Mouse (Mus musculus) hindbrain, embryonic 12.5 days (tissue): ENCODE measurements around the gene Rarres2. TPM values are rescaled to one million over a fixed set of nuclear protein-coding genes. Genes with fewer than 3 reads are reported as not detected.

ENCODE experiments used
- ATAC-seq: fragments of 200-750 bp; cut with Nextera tagmentation; 2 replicates; pipeline ENCODE4 v1.8.0; 2017; ENCODE audit warnings: moderate TSS enrichment; ENCODE audit not compliant: low FRiP score
- H3K27ac ChIP-seq: fragments of 300-500 bp; sonication (generic); 2 replicates; pipeline ENCODE4 v1.5.1; 2016; ENCODE audit warnings: mild to moderate bottlenecking
- H3K27me3 ChIP-seq: fragments of 300-500 bp; sonication (generic); 2 replicates; pipeline ENCODE4 v1.6.1; 2016; ENCODE audit warnings: mild to moderate bottlenecking
- H3K36me3 ChIP-seq: fragments of 300-500 bp; sonication (generic); 2 replicates; pipeline ENCODE4 v1.6.1; 2016; ENCODE audit warnings: mild to moderate bottlenecking
- H3K4me1 ChIP-seq: fragments of 300-500 bp; sonication (generic); 2 replicates; pipeline ENCODE4 v1.6.1; 2016
- H3K4me2 ChIP-seq: fragments of 300-500 bp; sonication (generic); replicated peaks from 2 replicates; pipeline ENCODE4 v1.6.1; 2016; ENCODE audit warnings: mild to moderate bottlenecking
- H3K4me3 ChIP-seq: fragments of 300-500 bp; sonication (generic); 2 replicates; pipeline ENCODE4 v1.5.1; 2016; ENCODE audit warnings: mild to moderate bottlenecking
- H3K9ac ChIP-seq: fragments of 300-500 bp; sonication (generic); 2 replicates; pipeline ENCODE4 v1.6.1; 2016; ENCODE audit warnings: mild to moderate bottlenecking, moderate library complexity
- H3K9me3 ChIP-seq: fragments of 300-500 bp; sonication (generic); replicated peaks from 2 replicates; pipeline ENCODE4 v1.6.1; 2016; ENCODE audit warnings: mild to moderate bottlenecking
- WGBS: fragments of 180-500 bp; shearing (Covaris S2); methylation state at CpG from one replicate; pipeline ENCODE4 v1.1.7; 2016; 5-methylcytosine and 5-hydroxymethylcytosine counted together
- polyA plus RNA-seq: library from polyadenylated mRNA; unstranded; fragments of >200 nt; fragmentation: Nextera tagmentation; extraction: Ambion mirVana; gene quantifications from 2 replicates; pipeline ENCODE4 v1.2.1, GENCODE M21; 2016

The Rarres2 gene
- polyA plus RNA-seq, 1 experiment from 2014 or later, result 1.8 TPM

DNA sequence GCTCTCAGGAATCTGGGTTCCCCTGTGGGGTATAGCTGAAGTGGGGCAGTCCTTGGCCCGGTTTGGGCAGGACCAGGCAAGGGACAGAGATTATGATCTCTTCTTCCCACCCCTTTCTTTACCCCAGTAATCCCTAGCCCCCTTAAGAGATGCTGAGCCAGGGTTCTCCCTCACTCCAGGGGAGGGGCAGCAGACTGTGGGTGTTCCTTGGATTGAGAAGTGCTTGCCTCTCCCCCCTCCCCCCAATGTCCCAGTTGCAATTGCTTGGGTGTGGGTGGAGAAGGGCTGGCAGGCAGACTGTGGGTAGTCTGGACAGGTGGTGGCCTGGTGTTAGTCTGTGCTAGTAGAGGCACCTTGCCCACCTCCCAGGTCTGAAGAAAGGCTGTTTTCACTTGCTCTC lies 22.7 kb upstream of the Rarres2 start:
- WGBS, result 59% methylated on average over 1 of the region's 1 CpGs
- H3K9me3 ChIP-seq, result peaks cover 20% of the 10 kb centered on the region
- peaks cover 18% of the 10 kb centered on the region for H3K4me1 ChIP-seq
- ATAC-seq, result no peak
- no peaks in the 10 kb centered on the region for H3K27me3 ChIP-seq
- 0 out of 2 replicates have a peak overlapping the region, but pooled peaks have one; percentile 88 for H3K27ac ChIP-seq
- H3K4me2 ChIP-seq, result peak overlapping the region; percentile 72
- H3K9ac ChIP-seq, result peak overlapping the region; percentile 90
- peak overlapping the region; percentile 64; the same call in 1 of the 2 replicates for H3K4me3 ChIP-seq
- H3K36me3 ChIP-seq, result peaks cover 45% of the 10 kb centered on the region

- under 1% methylated on average over 41 of the region's 41 CpGs for WGBS
- peaks cover 18% of the 10 kb centered on the region for H3K4me1 ChIP-seq
- no peaks in the 10 kb centered on the region for H3K27me3 ChIP-seq
- H3K9ac ChIP-seq, result peak overlapping the region; percentile 90
- H3K9me3 ChIP-seq, result peaks cover 20% of the 10 kb centered on the region
- peak overlapping the region; percentile 72 for H3K4me2 ChIP-seq
- ATAC-seq, result peak; percentile 69
- H3K36me3 ChIP-seq, result peaks cover 38% of the 10 kb centered on the region
- peak overlapping the region; percentile 64 for H3K4me3 ChIP-seq
- peak overlapping the region; percentile 88 for H3K27ac ChIP-seq
Observed at GRCm38 (mm10) chr6:48594043-48594738, 21.6 kb upstream of the Rarres2 start.

DNA sequence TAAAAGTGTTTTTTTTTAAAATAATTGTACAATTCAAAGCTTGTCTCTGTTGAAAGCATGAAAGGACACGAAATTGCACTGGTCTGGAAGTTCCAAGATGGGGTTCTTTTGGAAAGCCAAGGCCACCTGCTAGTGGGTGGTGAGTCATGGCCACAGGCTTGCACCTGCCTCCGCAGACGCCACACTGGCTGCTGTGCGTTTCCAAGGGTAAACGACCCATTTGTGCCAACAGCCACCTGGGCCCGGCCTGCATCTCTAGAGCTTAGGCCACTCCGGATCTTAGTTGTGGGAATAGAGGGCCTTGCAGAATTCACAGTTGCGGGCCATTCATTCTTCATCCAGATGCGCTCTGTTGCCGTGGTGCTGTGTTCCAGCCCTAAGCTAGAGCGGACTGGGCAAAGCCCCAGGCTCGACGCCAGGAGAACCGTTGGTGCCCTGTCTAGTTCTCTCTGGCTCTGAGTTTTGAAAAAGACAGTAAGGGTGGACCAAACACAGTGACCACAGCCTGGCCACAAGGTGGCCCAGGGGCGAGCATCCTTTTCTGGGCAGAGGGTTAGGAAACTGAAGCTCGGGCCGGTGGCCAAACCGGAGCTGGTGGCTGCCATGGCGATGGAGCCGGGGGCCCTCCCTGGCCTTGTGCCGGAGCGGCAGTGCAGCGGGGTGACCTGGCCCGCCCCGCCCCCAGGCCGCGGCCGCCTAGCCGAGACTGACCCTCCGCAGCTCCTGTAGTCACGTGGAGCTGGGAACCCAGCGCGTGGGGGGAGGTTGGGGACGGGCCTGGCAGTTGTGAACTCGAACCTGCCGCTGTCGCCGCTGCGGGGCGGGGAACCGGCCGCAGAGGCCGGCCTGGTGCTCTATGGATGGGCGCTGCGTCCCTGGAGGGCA lies 20.8 kb upstream of the Rarres2 start, which contains the start of the genes Repin1 and Gm44965:
Gene Repin1, plus strand, starts transcription at position 726 of the 885 bp plus-strand sequence.
Gene Gm44965, plus strand, starts transcription at position 784 of the 885 bp plus-strand sequence.
- H3K4me3 ChIP-seq, result peak within 1 kb of the TSS; percentile 64
- peaks cover 18% of the 10 kb centered on the region for H3K4me1 ChIP-seq
- H3K27me3 ChIP-seq, result no peaks in the 10 kb centered on the region
- ATAC-seq, result peak; percentile 93
- peaks cover 20% of the 10 kb centered on the region for H3K9me3 ChIP-seq
- H3K4me2 ChIP-seq, result peak within 1 kb of the TSS; percentile 72
- 6% methylated on average over 41 of the region's 45 CpGs for WGBS
- peak within 1 kb of the TSS; percentile 90 for H3K9ac ChIP-seq
- H3K36me3 ChIP-seq, result peaks cover 30% of the 10 kb centered on the region
- H3K27ac ChIP-seq, result peak within 1 kb of the TSS; percentile 88

DNA sequence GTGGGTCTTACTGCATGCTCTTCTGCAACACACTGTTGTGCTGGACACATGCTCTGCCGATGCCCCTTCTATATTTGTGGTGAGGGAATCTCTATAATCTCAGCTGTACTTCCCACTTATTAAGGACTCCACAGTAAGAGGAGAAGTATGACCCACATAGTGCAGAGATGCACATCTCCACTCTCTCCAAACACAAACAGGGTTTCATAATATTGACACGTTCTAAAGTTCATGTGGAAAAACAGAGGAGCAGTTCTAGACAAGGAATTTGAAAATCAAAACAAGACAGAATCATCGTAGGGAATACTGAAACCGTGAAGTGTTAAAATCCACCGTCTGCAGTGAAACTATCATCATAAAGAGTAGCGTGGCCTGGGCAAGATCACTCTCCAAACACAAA lies 19.3 kb upstream of the Rarres2 start:
- no peaks in the 10 kb centered on the region for H3K27me3 ChIP-seq
- H3K9ac ChIP-seq, result no peak overlapping the region
- peaks cover 15% of the 10 kb centered on the region for H3K36me3 ChIP-seq
- H3K4me1 ChIP-seq, result peaks cover 18% of the 10 kb centered on the region
- H3K4me2 ChIP-seq, result no peak overlapping the region
- H3K9me3 ChIP-seq, result peaks cover 9% of the 10 kb centered on the region
- no peak overlapping the region for H3K27ac ChIP-seq
- no peak for ATAC-seq
- H3K4me3 ChIP-seq, result no peak overlapping the region
- 91% methylated on average over 6 of the region's 6 CpGs for WGBS

DNA sequence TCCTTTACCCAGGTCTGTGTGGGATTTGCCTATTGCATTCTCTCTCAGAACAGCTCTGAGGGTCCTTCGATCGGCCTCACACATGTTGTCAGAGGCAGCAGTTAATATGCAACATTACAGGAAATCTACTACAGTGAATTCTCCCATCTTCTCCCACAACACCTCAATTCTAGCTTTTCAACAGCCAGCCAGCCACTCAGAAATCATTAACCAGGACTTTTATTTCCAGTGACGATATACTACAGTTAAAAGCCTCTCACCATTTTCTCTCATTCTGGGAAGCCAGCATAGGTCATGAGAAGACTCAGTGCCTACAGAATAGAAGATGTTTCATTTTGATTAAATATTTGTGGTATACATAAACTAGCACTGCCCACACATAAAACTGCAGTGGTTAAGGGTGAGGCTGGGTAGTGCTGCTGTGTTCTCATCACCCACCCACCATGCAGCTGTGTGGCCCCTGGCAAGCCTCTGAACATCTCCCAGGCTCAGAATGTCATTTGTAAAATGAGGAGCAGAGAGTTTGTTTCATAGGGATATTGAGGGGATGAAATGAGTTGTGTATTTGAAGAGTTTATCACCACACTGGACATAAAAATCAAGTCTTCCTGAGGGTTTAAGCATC lies 18.7 kb upstream of the Rarres2 start:
- no peak overlapping the region for H3K9ac ChIP-seq
- ATAC-seq, result no peak
- H3K27me3 ChIP-seq, result no peaks in the 10 kb centered on the region
- WGBS, result 83% methylated on average over 3 of the region's 3 CpGs
- no peak overlapping the region for H3K4me3 ChIP-seq
- H3K4me2 ChIP-seq, result no peak overlapping the region
- H3K9me3 ChIP-seq, result peaks cover 3% of the 10 kb centered on the region
- H3K36me3 ChIP-seq, result peaks cover 9% of the 10 kb centered on the region
- no peak overlapping the region for H3K27ac ChIP-seq
- peaks cover 18% of the 10 kb centered on the region for H3K4me1 ChIP-seq

DNA sequence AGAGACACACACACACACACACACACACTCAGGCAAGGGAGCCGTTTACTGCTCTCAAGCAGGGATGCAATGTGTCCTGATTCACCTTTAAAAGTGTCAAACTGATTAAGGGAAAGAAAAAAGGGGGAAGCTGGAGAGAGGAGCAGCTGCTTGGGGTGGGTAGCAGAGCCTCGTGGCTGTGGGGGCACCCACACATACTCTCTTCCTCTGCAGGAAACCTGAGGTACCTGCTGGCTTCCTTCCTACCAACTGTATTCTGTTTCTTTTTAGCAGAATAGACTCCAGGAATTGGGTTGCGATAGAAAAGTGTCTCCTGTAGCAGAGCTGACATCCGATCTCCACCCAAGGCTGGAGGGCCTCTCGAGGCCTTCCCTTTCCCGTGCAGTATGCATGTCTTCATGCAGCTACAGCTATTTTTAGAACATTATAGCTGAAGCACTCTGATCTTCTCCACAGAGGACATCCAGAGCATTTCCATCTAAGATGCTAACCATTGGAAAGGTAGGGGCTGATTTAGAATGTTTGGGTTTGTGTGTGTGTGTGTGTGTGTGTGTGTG lies 16.7 kb upstream of the Rarres2 start, which contains the start of gene Gm45021:
Gene Gm45021, plus strand, starts transcription at position 417 of the 557 bp plus-strand sequence.
- ATAC-seq, result no peak
- H3K4me1 ChIP-seq, result peaks cover 6% of the 10 kb centered on the region
- H3K27me3 ChIP-seq, result no peaks in the 10 kb centered on the region
- 63% methylated on average over 6 of the region's 6 CpGs for WGBS
- no peaks in the 10 kb centered on the region for H3K9me3 ChIP-seq
- no peak within 1 kb of the TSS for H3K27ac ChIP-seq
- H3K4me2 ChIP-seq, result no peak within 1 kb of the TSS
- no peaks in the 10 kb centered on the region for H3K36me3 ChIP-seq
- H3K9ac ChIP-seq, result no peak within 1 kb of the TSS
- no peak within 1 kb of the TSS for H3K4me3 ChIP-seq

- H3K4me1 ChIP-seq, result no peaks in the 10 kb centered on the region
- no peak overlapping the region for H3K4me3 ChIP-seq
- H3K4me2 ChIP-seq, result no peak overlapping the region
- no peaks in the 10 kb centered on the region for H3K36me3 ChIP-seq
- H3K27ac ChIP-seq, result no peak overlapping the region
- no peak for ATAC-seq
- no peak overlapping the region for H3K9ac ChIP-seq
- 72% methylated on average over 3 of the region's 3 CpGs for WGBS
- no peaks in the 10 kb centered on the region for H3K27me3 ChIP-seq
- no peaks in the 10 kb centered on the region for H3K9me3 ChIP-seq
Observed at GRCm38 (mm10) chr6:48582037-48582436, 9.4 kb upstream of the Rarres2 start.

- Histone ChIP-seq H3K4me3 (no peak overlapping the region), H3K9ac (no peak overlapping the region), H3K4me1 (no peaks in the 10 kb centered on the region), H3K4me2 (no peak overlapping the region), H3K27ac (no peak overlapping the region), H3K36me3 (no peaks in the 10 kb centered on the region), H3K27me3 (no peaks in the 10 kb centered on the region), H3K9me3 (no peaks in the 10 kb centered on the region)
- ATAC-seq, result no peak
- WGBS, result 35% methylated on average over 3 of the region's 3 CpGs
Observed at GRCm38 (mm10) chr6:48581257-48581656, 8.7 kb upstream of the Rarres2 start.

GRCm38 (mm10) chr6:48579215-48579648 lies 6.6 kb upstream of the Rarres2 start:
- no peak overlapping the region for H3K9ac ChIP-seq
- no peaks in the 10 kb centered on the region for H3K4me1 ChIP-seq
- 42% methylated on average over 5 of the region's 5 CpGs for WGBS
- no peak overlapping the region for H3K4me2 ChIP-seq
- no peaks in the 10 kb centered on the region for H3K9me3 ChIP-seq
- H3K27ac ChIP-seq, result no peak overlapping the region
- no peaks in the 10 kb centered on the region for H3K27me3 ChIP-seq
- no peak overlapping the region for H3K4me3 ChIP-seq
- no peaks in the 10 kb centered on the region for H3K36me3 ChIP-seq
- ATAC-seq, result no peak

- Histone ChIP-seq H3K36me3 (no peaks in the 10 kb centered on the region), H3K4me2 (no peak overlapping the region), H3K9ac (no peak overlapping the region), H3K27me3 (no peaks in the 10 kb centered on the region), H3K4me3 (no peak overlapping the region), H3K27ac (no peak overlapping the region), H3K9me3 (no peaks in the 10 kb centered on the region), H3K4me1 (no peaks in the 10 kb centered on the region)
- WGBS, result 68% methylated on average over 5 of the region's 5 CpGs
- no peak for ATAC-seq
Observed at GRCm38 (mm10) chr6:48578736-48579135, 6.1 kb upstream of the Rarres2 start.

DNA sequence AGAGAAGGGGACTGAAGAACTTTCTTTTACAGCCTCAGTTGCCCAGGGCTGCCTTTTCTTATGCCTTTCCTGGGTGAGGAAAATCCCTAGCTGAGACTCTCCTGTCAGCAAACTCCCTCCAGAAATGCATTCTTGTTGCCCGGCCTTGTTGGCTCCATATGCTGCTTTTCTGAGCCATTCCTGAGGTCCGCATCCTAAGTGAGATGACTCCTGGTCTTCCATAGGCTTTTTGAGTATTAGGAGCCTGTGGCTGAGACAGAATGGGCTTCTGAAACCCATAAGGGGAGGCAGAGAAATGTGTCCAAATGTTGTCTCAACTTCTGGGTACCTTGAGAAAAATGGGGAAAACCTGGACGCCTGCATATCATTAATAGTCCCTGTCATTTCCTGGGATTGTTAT lies 1.4 kb upstream of the Rarres2 start:
- Histone ChIP-seq H3K4me3 (no peak overlapping the region), H3K36me3 (peaks cover 10% of the 10 kb centered on the region), H3K9me3 (no peaks in the 10 kb centered on the region), H3K9ac (no peak overlapping the region), H3K27ac (no peak overlapping the region), H3K4me1 (no peaks in the 10 kb centered on the region), H3K4me2 (no peak overlapping the region), H3K27me3 (no peaks in the 10 kb centered on the region)
- WGBS, result 81% methylated on average over 3 of the region's 3 CpGs
- ATAC-seq, result no peak

DNA sequence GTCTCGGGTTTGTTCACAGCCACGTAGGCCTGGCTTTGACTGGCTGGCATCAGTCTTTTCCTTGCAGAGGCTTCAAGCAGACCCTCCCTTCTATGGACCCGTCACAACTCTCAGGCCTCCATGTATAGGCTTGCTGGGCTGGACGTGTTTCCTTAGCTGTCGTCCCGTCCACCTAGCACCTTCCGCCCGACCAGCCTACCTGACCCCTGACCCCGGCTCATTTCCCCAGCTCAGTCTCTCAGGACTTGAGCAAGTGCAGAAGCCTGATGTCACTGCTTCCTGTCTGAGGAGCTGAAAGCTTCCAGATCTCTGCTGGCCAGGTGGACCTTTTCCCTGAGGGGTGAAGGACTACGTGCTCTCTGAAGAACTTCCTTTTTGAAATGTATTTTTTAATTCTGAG lies 691 bp upstream of the Rarres2 start:
- Histone ChIP-seq H3K9ac (no peak overlapping the region), H3K27me3 (no peaks in the 10 kb centered on the region), H3K36me3 (peaks cover 10% of the 10 kb centered on the region), H3K9me3 (no peaks in the 10 kb centered on the region), H3K4me3 (no peak overlapping the region), H3K4me1 (no peaks in the 10 kb centered on the region), H3K4me2 (no peak overlapping the region), H3K27ac (no peak overlapping the region)
- no peak for ATAC-seq
- 63% methylated on average over 10 of the region's 10 CpGs for WGBS
